Mouse (Mus musculus): ENCODE results near the gene Cfap126. TPM values are rescaled to one million over a fixed set of nuclear protein-coding genes. Genes with fewer than 3 reads are reported as not detected.

The Cfap126 gene
- polyA plus RNA-seq, 1 experiment from 2014 or later, result 2.3 TPM

- Histone ChIP-seq H3K9me3 (no peaks in the 10 kb centered on the region), H3K36me3 (no peaks in the 10 kb centered on the region), H3K27ac (no peak overlapping the region), H3K4me2 (replicated peaks) (no peak overlapping the region), H3K4me1 (no peaks in the 10 kb centered on the region), H3K27me3 (replicated peaks) (no peaks in the 10 kb centered on the region), H3K9ac (no peak overlapping the region), H3K4me3 (no peak overlapping the region)
- no peak for ATAC-seq (ENCODE audit: low FRiP score, low read depth)
- WGBS, result 82% methylated on average over 3 of the region's 3 CpGs
These were observed 57.4 kb downstream of the Cfap126 start for GRCm38 (mm10) chr1:171171138-171171537.

- H3K4me3 ChIP-seq, result no peak overlapping the region
- no peaks in the 10 kb centered on the region for H3K36me3 ChIP-seq
- no peak overlapping the region for H3K9ac ChIP-seq
- no peaks in the 10 kb centered on the region for H3K4me1 ChIP-seq
- no peaks in the 10 kb centered on the region for H3K9me3 ChIP-seq
- H3K27me3 ChIP-seq (replicated peaks), result no peaks in the 10 kb centered on the region
- ATAC-seq (ENCODE audit: low FRiP score, low read depth), result no peak
- no peak overlapping the region for H3K4me2 ChIP-seq (replicated peaks)
- 96% methylated on average over 8 of the region's 8 CpGs for WGBS
- H3K27ac ChIP-seq, result no peak overlapping the region
These were observed 59.1 kb downstream of the Cfap126 start for GRCm38 (mm10) chr1:171172779-171173178.

Small RNA genes within 50 kb of the gene (microRNA-seq; reads per million reads assigned to microRNA genes)
- gene Gm27552, result not detected
- not detected for gene Gm27844
- gene Mir6546, result 4.6 reads per million, percentile 13 among the genes with 10 or more reads in this experiment

Other genes with a start within 250 kb of the Cfap126 start
- gene Atf6, start 246.1 kb upstream of the Cfap126 start, polyA plus RNA-seq (2016; fragmentation: Nextera tagmentation; extraction: Ambion mirVana), result 9.6 and 10.2 TPM in 2 replicates
- 0.29 and 0.51 TPM in 2 replicates for gene Gm26620, start 228.9 kb upstream of the Cfap126 start, polyA plus RNA-seq (2016; fragmentation: Nextera tagmentation; extraction: Ambion mirVana)
- 34.1 and 39.0 TPM in 2 replicates for gene Dusp12, start 228.4 kb upstream of the Cfap126 start, polyA plus RNA-seq (2016; fragmentation: Nextera tagmentation; extraction: Ambion mirVana)
- 0.20 and 0.26 TPM in 2 replicates for gene Fcrlb, start 201.0 kb upstream of the Cfap126 start, polyA plus RNA-seq (2016; fragmentation: Nextera tagmentation; extraction: Ambion mirVana)
- gene Fcrla, start 186.3 kb upstream of the Cfap126 start, polyA plus RNA-seq (2016; fragmentation: Nextera tagmentation; extraction: Ambion mirVana), result not detected in 2 replicates
- gene Fcgr2b, start 137.4 kb upstream of the Cfap126 start, polyA plus RNA-seq (2016; fragmentation: Nextera tagmentation; extraction: Ambion mirVana), result 0.24 TPM in 1 of 2 replicates, not detected in the other
- 0.20 and 0.22 TPM in 2 replicates for gene Fcgr4, start 95.0 kb upstream of the Cfap126 start, polyA plus RNA-seq (2016; fragmentation: Nextera tagmentation; extraction: Ambion mirVana)
- gene Fcgr3, start 49.0 kb upstream of the Cfap126 start, polyA plus RNA-seq (2016; fragmentation: Nextera tagmentation; extraction: Ambion mirVana), result 6.9 and 7.4 TPM in 2 replicates
- gene Sdhc, start 36.7 kb downstream of the Cfap126 start, polyA plus RNA-seq (2016; fragmentation: Nextera tagmentation; extraction: Ambion mirVana), result 228 and 233 TPM in 2 replicates
- 6.5 and 7.8 TPM in 2 replicates for gene Mpz, start 36.8 kb downstream of the Cfap126 start, polyA plus RNA-seq (2016; fragmentation: Nextera tagmentation; extraction: Ambion mirVana)
- 5.9 and 6.2 TPM in 2 replicates for gene Pcp4l1, start 82.3 kb downstream of the Cfap126 start, polyA plus RNA-seq (2016; fragmentation: Nextera tagmentation; extraction: Ambion mirVana)
- gene Nr1i3, start 100.1 kb downstream of the Cfap126 start, polyA plus RNA-seq (2016; fragmentation: Nextera tagmentation; extraction: Ambion mirVana), result 0.20 and 0.24 TPM in 2 replicates
- gene Tomm40l, start 108.6 kb downstream of the Cfap126 start, polyA plus RNA-seq (2016; fragmentation: Nextera tagmentation; extraction: Ambion mirVana), result 30.1 and 30.8 TPM in 2 replicates
- 5.4 and 7.6 TPM in 2 replicates for gene Apoa2, start 111.1 kb downstream of the Cfap126 start, polyA plus RNA-seq (2016; fragmentation: Nextera tagmentation; extraction: Ambion mirVana)
- gene Fcer1g, start 120.4 kb downstream of the Cfap126 start, polyA plus RNA-seq (2016; fragmentation: Nextera tagmentation; extraction: Ambion mirVana), result 21.9 and 24.3 TPM in 2 replicates
- 6.2 and 6.3 TPM in 2 replicates for gene Adamts4, start 136.5 kb downstream of the Cfap126 start, polyA plus RNA-seq (2016; fragmentation: Nextera tagmentation; extraction: Ambion mirVana)
- gene Ndufs2, start 137.5 kb downstream of the Cfap126 start, polyA plus RNA-seq (2016; fragmentation: Nextera tagmentation; extraction: Ambion mirVana), result 233 and 247 TPM in 2 replicates
- gene B4galt3, start 156.4 kb downstream of the Cfap126 start, polyA plus RNA-seq (2016; fragmentation: Nextera tagmentation; extraction: Ambion mirVana), result 88.3 and 95.6 TPM in 2 replicates
- gene Ppox, start 167.3 kb downstream of the Cfap126 start, polyA plus RNA-seq (2016; fragmentation: Nextera tagmentation; extraction: Ambion mirVana), result 52.0 and 54.3 TPM in 2 replicates
- 103 and 111 TPM in 2 replicates for gene Usp21, start 174.1 kb downstream of the Cfap126 start, polyA plus RNA-seq (2016; fragmentation: Nextera tagmentation; extraction: Ambion mirVana)
- gene Ufc1, start 181.1 kb downstream of the Cfap126 start, polyA plus RNA-seq (2016; fragmentation: Nextera tagmentation; extraction: Ambion mirVana), result 105 and 120 TPM in 2 replicates
- gene Dedd, start 215.2 kb downstream of the Cfap126 start, polyA plus RNA-seq (2016; fragmentation: Nextera tagmentation; extraction: Ambion mirVana), result 50.9 and 57.3 TPM in 2 replicates
- 45.6 and 46.1 TPM in 2 replicates for gene Nit1, start 231.7 kb downstream of the Cfap126 start, polyA plus RNA-seq (2016; fragmentation: Nextera tagmentation; extraction: Ambion mirVana)
- gene Pfdn2, start 231.8 kb downstream of the Cfap126 start, polyA plus RNA-seq (2016; fragmentation: Nextera tagmentation; extraction: Ambion mirVana), result 157 and 158 TPM in 2 replicates
- 2.1 and 2.6 TPM in 2 replicates for gene Klhdc9, start 246.9 kb downstream of the Cfap126 start, polyA plus RNA-seq (2016; fragmentation: Nextera tagmentation; extraction: Ambion mirVana)